Mouse (Mus musculus) liver, embryonic 16.5 days (tissue): ENCODE measurements around the gene Rpl11. TPM values are rescaled to one million over a fixed set of nuclear protein-coding genes. Genes with fewer than 3 reads are reported as not detected.
"Not testable (repeated sequence)": the region's sequence is repeated elsewhere in the genome, so short reads cannot be mapped to it uniquely, and the experiment has no call there.

Experiments used
- ATAC-seq: fragments of 200-750 bp; cut with Nextera tagmentation; 2 replicates; pipeline ENCODE4 v1.8.0; 2017; ENCODE audit warnings: low read depth, mild to moderate bottlenecking, moderate number of reproducible peaks, moderate library complexity
- H3K27ac ChIP-seq: fragments of 300-500 bp; sonication (generic); 2 replicates; pipeline ENCODE4 v1.5.1; 2014; ENCODE audit warnings: mild to moderate bottlenecking, low read length
- H3K27me3 ChIP-seq: fragments of 300-500 bp; sonication (generic); 2 replicates; pipeline ENCODE4 v1.6.1; 2014; ENCODE audit warnings: low read depth, low read length, mixed read lengths; ENCODE audit not compliant: control insufficient read depth, insufficient read depth
- H3K36me3 ChIP-seq: fragments of 300-500 bp; sonication (generic); 2 replicates; pipeline ENCODE4 v1.6.1; 2014; ENCODE audit warnings: mild to moderate bottlenecking; ENCODE audit not compliant: control insufficient read depth, insufficient read depth
- H3K4me1 ChIP-seq: fragments of 300-500 bp; sonication (generic); 2 replicates; pipeline ENCODE4 v1.6.1; 2014; ENCODE audit warnings: low read depth, low read length, mixed read lengths; ENCODE audit not compliant: control insufficient read depth
- H3K4me2 ChIP-seq: fragments of 300-500 bp; sonication (generic); 2 replicates; pipeline ENCODE4 v1.6.1; 2014; ENCODE audit warnings: low read depth, low read length, mixed read lengths
- H3K4me3 ChIP-seq: fragments of 300-500 bp; sonication (generic); 2 replicates; pipeline ENCODE4 v1.5.1; 2014; ENCODE audit warnings: low read depth, mild to moderate bottlenecking, low read length
- H3K9ac ChIP-seq: fragments of 300-500 bp; sonication (generic); 2 replicates; pipeline ENCODE4 v1.6.1; 2014; ENCODE audit warnings: low read depth, low read length
- H3K9me3 ChIP-seq: fragments of 300-500 bp; sonication (generic); replicated peaks from 2 replicates; pipeline ENCODE4 v1.6.1; 2016; ENCODE audit warnings: low read length; ENCODE audit not compliant: control insufficient read depth
- WGBS: fragments of 180-500 bp; shearing (Covaris S2); extraction: QIAGEN DNeasy Blood & Tissue Kit; methylation state at CpG from one replicate; pipeline ENCODE4 v1.1.7; 2014; ENCODE audit not compliant: insufficient replicate concordance; 5-methylcytosine and 5-hydroxymethylcytosine counted together
- polyA plus RNA-seq: library from polyadenylated mRNA; unstranded; fragments of >200 nt; fragmentation: Nextera tagmentation; extraction: Ambion mirVana; gene quantifications from 2 replicates; pipeline ENCODE4 v1.2.1, GENCODE M21; 2015

Rpl11 gene
- 216 and 219 TPM in 2 replicates for polyA plus RNA-seq

GRCm38 (mm10) chr4:136053247-136053596 is at the start of gene Rpl11:
Gene Rpl11 (minus strand): TSS chr4:136053428.
- peaks cover 23% of the 10 kb centered on the region for H3K4me1 ChIP-seq
- peak within 1 kb of the TSS; percentile 93 for H3K9ac ChIP-seq
- peak within 1 kb of the TSS; percentile 70 for H3K4me2 ChIP-seq
- H3K9me3 ChIP-seq: no peaks in the 10 kb centered on the region
- H3K27me3 ChIP-seq: no peaks in the 10 kb centered on the region; the same call in 1 of the 2 replicates
- peak within 1 kb of the TSS; percentile 93 for H3K4me3 ChIP-seq
- WGBS: under 1% methylated on average over 21 of the region's 21 CpGs
- peak; percentile 97 for ATAC-seq
- peak within 1 kb of the TSS; percentile 68 for H3K27ac ChIP-seq
- peaks cover 34% of the 10 kb centered on the region for H3K36me3 ChIP-seq

DNA sequence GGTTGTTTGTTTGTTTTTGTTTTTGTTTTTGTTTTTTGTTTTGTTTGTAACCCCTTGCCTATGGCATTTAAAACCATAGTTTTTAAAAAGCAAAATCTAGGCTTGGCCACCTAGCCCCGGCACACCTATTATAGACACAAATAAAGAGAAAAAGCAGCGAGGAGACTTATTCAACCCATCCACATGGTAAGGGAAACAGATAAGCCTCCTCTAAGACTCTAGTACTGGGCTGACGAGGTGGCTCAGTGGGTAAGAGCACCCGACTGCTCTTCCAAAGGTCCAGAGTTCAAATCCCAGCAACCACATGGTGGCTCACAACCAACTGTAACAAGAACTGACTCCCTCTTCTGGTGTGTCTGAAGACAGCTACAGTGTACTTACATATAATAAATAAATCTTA is 48.5 kb upstream of the Rpl11 start:
- not testable (repeated sequence) for H3K36me3 ChIP-seq, H3K27me3 ChIP-seq, H3K9ac ChIP-seq, H3K4me2 ChIP-seq, H3K4me1 ChIP-seq, H3K4me3 ChIP-seq, H3K9me3 ChIP-seq, H3K27ac ChIP-seq, ATAC-seq
- 61% methylated on average over 4 of the region's 4 CpGs for WGBS

- WGBS: 43% methylated on average over 12 of the region's 12 CpGs
- Histone ChIP-seq H3K27me3 (peaks cover 6% of the 10 kb centered on the region), H3K4me1 (no peaks in the 10 kb centered on the region), H3K9me3 (no peaks in the 10 kb centered on the region), H3K4me3 (no peak overlapping the region), H3K27ac (no peak overlapping the region), H3K9ac (no peak overlapping the region), H3K4me2 (no peak overlapping the region), H3K36me3 (no peaks in the 10 kb centered on the region)
- no peak for ATAC-seq
Measured at GRCm38 (mm10) chr4:136100396-136101070, 47.3 kb upstream of the Rpl11 start.

GRCm38 (mm10) chr4:136098446-136098845 is 45.2 kb upstream of the Rpl11 start:
- H3K27ac ChIP-seq: no peak overlapping the region
- H3K36me3 ChIP-seq: no peaks in the 10 kb centered on the region
- H3K4me2 ChIP-seq: no peak overlapping the region
- no peaks in the 10 kb centered on the region for H3K4me1 ChIP-seq
- no peak for ATAC-seq
- no peaks in the 10 kb centered on the region for H3K9me3 ChIP-seq
- H3K27me3 ChIP-seq: no peaks in the 10 kb centered on the region; the same call in 1 of the 2 replicates
- no peak overlapping the region for H3K9ac ChIP-seq
- 75% methylated on average over 3 of the region's 3 CpGs for WGBS
- H3K4me3 ChIP-seq: no peak overlapping the region

- Histone ChIP-seq H3K27ac (no peak overlapping the region), H3K9me3 (no peaks in the 10 kb centered on the region), H3K9ac (no peak overlapping the region), H3K4me2 (no peak overlapping the region), H3K4me3 (no peak overlapping the region), H3K36me3 (no peaks in the 10 kb centered on the region), H3K4me1 (no peaks in the 10 kb centered on the region), H3K27me3 (no peaks in the 10 kb centered on the region; the same call in 1 of the 2 replicates)
- WGBS: 55% methylated on average over 11 of the region's 11 CpGs
- ATAC-seq: no peak
Measured at GRCm38 (mm10) chr4:136096446-136097113, 43.4 kb upstream of the Rpl11 start.

GRCm38 (mm10) chr4:136095490-136096105 is 42.4 kb upstream of the Rpl11 start:
- no peaks in the 10 kb centered on the region; the same call in 1 of the 2 replicates for H3K27me3 ChIP-seq
- no peaks in the 10 kb centered on the region for H3K36me3 ChIP-seq
- H3K4me2 ChIP-seq: no peak overlapping the region
- H3K9me3 ChIP-seq: no peaks in the 10 kb centered on the region
- 58% methylated on average over 9 of the region's 9 CpGs for WGBS
- H3K27ac ChIP-seq: no peak overlapping the region
- ATAC-seq: peak; percentile 61; the same call in 1 of the 2 replicates
- no peak overlapping the region for H3K9ac ChIP-seq
- no peak overlapping the region for H3K4me3 ChIP-seq
- H3K4me1 ChIP-seq: no peaks in the 10 kb centered on the region

DNA sequence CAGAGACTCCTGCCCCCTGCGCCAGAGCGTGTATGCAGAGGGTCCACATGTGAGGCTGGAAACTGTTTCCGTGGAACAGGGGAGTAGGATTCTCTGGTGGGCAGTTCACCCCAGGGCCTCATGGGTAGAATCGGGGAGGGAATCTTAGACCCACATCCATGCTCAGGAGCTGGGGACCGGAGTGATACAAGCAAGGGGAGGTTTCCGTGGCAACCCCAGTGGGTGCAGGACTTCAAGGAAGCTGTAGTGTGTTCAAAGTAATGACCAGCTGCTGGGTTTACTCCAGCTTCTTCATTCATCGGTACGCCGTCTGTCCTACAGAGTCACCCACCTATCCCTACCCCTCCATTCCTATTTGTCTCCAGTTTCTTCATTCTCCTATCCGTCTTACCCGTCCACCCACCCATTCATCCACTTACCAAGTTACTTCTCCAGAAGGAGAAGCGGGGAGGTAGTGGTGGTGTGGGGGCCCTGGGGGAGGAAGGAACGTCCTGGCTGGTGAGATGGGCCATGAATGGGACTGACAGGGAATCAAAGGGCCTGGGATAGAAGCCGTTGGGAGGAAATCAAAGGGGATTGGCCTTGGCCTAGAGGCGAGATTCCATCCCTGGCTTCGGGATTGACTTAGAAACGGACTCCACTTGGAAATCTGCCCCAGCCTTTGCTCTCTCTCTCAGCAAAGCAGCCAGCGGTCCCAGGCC is 41.4 kb upstream of the Rpl11 start:
- Histone ChIP-seq H3K27ac (no peak overlapping the region), H3K9ac (no peak overlapping the region)

GRCm38 (mm10) chr4:136092498-136092897 is 39.3 kb upstream of the Rpl11 start:
- no peaks in the 10 kb centered on the region; the same call in 1 of the 2 replicates for H3K27me3 ChIP-seq
- no peak overlapping the region for H3K4me2 ChIP-seq
- H3K9me3 ChIP-seq: no peaks in the 10 kb centered on the region
- no peak overlapping the region for H3K9ac ChIP-seq
- no peaks in the 10 kb centered on the region for H3K4me1 ChIP-seq
- no peak overlapping the region for H3K27ac ChIP-seq
- 67% methylated on average over 7 of the region's 7 CpGs for WGBS
- no peak overlapping the region for H3K4me3 ChIP-seq
- H3K36me3 ChIP-seq: no peaks in the 10 kb centered on the region
- no peak for ATAC-seq

More for the DNA sequence above, 41.4 kb upstream of the Rpl11 start:
- H3K4me1 ChIP-seq: no peaks in the 10 kb centered on the region
- ATAC-seq: no peak
- no peak overlapping the region for H3K4me2 ChIP-seq
- H3K9me3 ChIP-seq: no peaks in the 10 kb centered on the region
- no peaks in the 10 kb centered on the region; the same call in 1 of the 2 replicates for H3K27me3 ChIP-seq
- WGBS: 71% methylated on average over 18 of the region's 18 CpGs
- H3K4me3 ChIP-seq: no peak overlapping the region
- H3K36me3 ChIP-seq: no peaks in the 10 kb centered on the region
